ENCODE assay signal across 8 mouse cellular contexts in the genomic region with DNA sequence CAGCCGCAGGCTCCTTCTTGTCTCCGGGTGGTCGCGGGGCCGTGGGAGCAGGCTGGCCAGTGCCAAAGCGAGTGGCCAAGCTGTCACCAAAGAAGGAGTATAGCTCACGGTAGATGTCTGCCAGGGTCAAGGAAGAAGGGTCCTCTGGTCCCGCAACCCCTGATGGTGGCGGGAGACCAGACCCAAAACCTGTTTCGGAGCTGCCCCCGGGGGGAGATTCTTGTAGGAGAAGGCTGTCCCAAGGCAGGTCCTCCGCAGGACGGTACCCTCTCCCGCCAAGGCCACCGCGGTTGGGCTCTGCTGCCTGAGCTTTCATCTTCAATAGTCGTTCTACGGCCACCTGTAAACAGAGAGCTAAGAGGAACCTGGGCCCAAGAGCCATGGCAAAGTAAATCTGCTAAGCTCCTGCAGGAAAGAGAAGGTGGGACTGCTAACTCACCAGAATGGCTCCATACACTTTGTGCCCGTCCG. TPM values are rescaled to one million over a fixed set of nuclear protein-coding genes. Genes with fewer than 3 reads are reported as not detected.
DNase-seq lines count a peak whose midpoint lies in the region; ATAC-seq and TF ChIP-seq lines count a peak whose summit lies in the region.

No protein-coding gene starts in this region.

- peaks cover 6% of the 10 kb centered on the region; the same call in 1 of the 2 replicates for H3K4me1 ChIP-seq in forebrain, embryonic 11.5 days (replicated peaks; ENCODE audit: control insufficient read depth, insufficient read depth, low read length)
- peaks cover 32% of the 10 kb centered on the region for H3K4me1 ChIP-seq in limb, embryonic 12.5 days (replicated peaks)
- peaks cover 16% of the 10 kb centered on the region for H3K4me1 ChIP-seq in olfactory bulb, adult 2 months (ENCODE audit: control insufficient read depth, insufficient read depth, low read length)

- H3K27me3 ChIP-seq in forebrain, embryonic 11.5 days (ENCODE audit: control insufficient read depth, insufficient read depth, low read length) = no peaks in the 10 kb centered on the region
- H3K27me3 ChIP-seq in limb, embryonic 12.5 days = no peaks in the 10 kb centered on the region

- no peak for TF ChIP-seq CTCF in left cerebral cortex, adult 2 months (IDR thresholded peaks at IDR 0.05)
- no peak for TF ChIP-seq CTCF in olfactory bulb, adult 2 months (IDR thresholded peaks at IDR 0.05; ENCODE audit: insufficient read depth, low read depth, low read length)

- intact Hi-C loops in left cerebral cortex, adult 2 months (cut with DNase I) = loop anchor here (1.0 to 2.0 kb wide), 2 partner anchors 18 to 44 kb away; partner anchors contain the start of genes Nxf1 and Ttc9c
- intact Hi-C loops in left cerebral cortex, postnatal 4 days (cut with DNase I) = no loop called here

- H3K4me2 ChIP-seq in forebrain, embryonic 11.5 days (ENCODE audit: low read depth, low read length, severe bottlenecking) = peak overlapping the region; percentile 96
- peak overlapping the region; percentile 94 for H3K4me2 ChIP-seq in limb, embryonic 12.5 days

- no peak for TF ChIP-seq POLR2A in olfactory bulb, adult 2 months (IDR thresholded peaks at IDR 0.05; ENCODE audit: insufficient read depth, low read depth, low read length)

- no peak for ATAC-seq in forebrain, embryonic 11.5 days (replicated peaks; ENCODE audit: low FRiP score)
- ATAC-seq in limb, embryonic 12.5 days (ENCODE audit: insufficient number of reproducible peaks, insufficient read depth, low FRiP score, low TSS enrichment, low read depth) = peak; percentile 22; the same call in 1 of the 2 replicates

- peak overlapping the region; percentile 97 for H3K27ac ChIP-seq in left cerebral cortex, adult 2 months
- H3K27ac ChIP-seq in forebrain, embryonic 11.5 days (ENCODE audit: low read depth, low read length) = peak overlapping the region; percentile 93
- peak overlapping the region; percentile 99 for H3K27ac ChIP-seq in limb, embryonic 12.5 days
- H3K27ac ChIP-seq in olfactory bulb, adult 2 months (ENCODE audit: insufficient read depth, low read depth, low read length) = peak overlapping the region; percentile 88

- peak overlapping the region; percentile 82 for H3K9ac ChIP-seq in forebrain, embryonic 11.5 days (ENCODE audit: low read length)
- peak overlapping the region; percentile 93 for H3K9ac ChIP-seq in limb, embryonic 12.5 days (replicated peaks)

- no peaks in the 10 kb centered on the region for H3K9me3 ChIP-seq in forebrain, embryonic 11.5 days (ENCODE audit: control insufficient read depth, low read length)
- H3K9me3 ChIP-seq in limb, embryonic 12.5 days = no peaks in the 10 kb centered on the region

- peaks cover 3% of the 10 kb centered on the region for H3K36me3 ChIP-seq in forebrain, embryonic 11.5 days (ENCODE audit: control insufficient read depth, insufficient read depth, low read length)
- peaks cover 53% of the 10 kb centered on the region for H3K36me3 ChIP-seq in limb, embryonic 12.5 days

- H3K4me3 ChIP-seq in left cerebral cortex, adult 2 months = peak overlapping the region; percentile 80
- peak overlapping the region; percentile 68 for H3K4me3 ChIP-seq in forebrain, embryonic 11.5 days (ENCODE audit: low read depth, low read length)
- peak overlapping the region; percentile 75 for H3K4me3 ChIP-seq in limb, embryonic 12.5 days (replicated peaks)
- peak overlapping the region; percentile 91 for H3K4me3 ChIP-seq in olfactory bulb, adult 2 months (ENCODE audit: insufficient read depth, low read depth, low read length)

- no peak for DNase-seq in left cerebral cortex, adult 2 months (ENCODE audit: extremely low spot score in 1 of 2, low spot score in 2 of 2)
- DNase-seq in left cerebral cortex, postnatal 4 days = no peak
- DNase-seq in adrenal gland, postnatal 14 days = peak; percentile 66
- DNase-seq in forebrain, embryonic 11.5 days (ENCODE audit: low spot score) = peak; percentile 57
- DNase-seq in layer of hippocampus, postnatal 36 days = no peak
- no peak for DNase-seq in right cerebral cortex, postnatal 14 days

- 6% methylated on average over 20 of the region's 20 CpGs for WGBS in forebrain, embryonic 11.5 days
- 7% methylated on average over 20 of the region's 20 CpGs for WGBS in limb, embryonic 12.5 days
- WGBS in olfactory bulb, adult 2 months = 3% methylated on average over 20 of the region's 20 CpGs

RNA-seq across cellular contexts. Expression of gene Tmem179b, which starts 0.7 kb away (rescaled TPM):
- 1 to 10 TPM; 8.2 to 8.7 TPM for total RNA-seq in left cerebral cortex, adult 2 months (2021)
- 1 to 10 TPM; 8.2 to 9.2 TPM for total RNA-seq in left cerebral cortex, postnatal 4 days (2021)
- total RNA-seq in adrenal gland, postnatal 14 days (2021) = 44.7 and 45.9 TPM in 2 replicates
- 38.9 and 49.8 TPM in 2 replicates for polyA plus RNA-seq in forebrain, embryonic 11.5 days (2014; fragmentation: Nextera tagmentation; extraction: Ambion mirVana)
- polyA plus RNA-seq in limb, embryonic 12.5 days (2016; fragmentation: Nextera tagmentation; extraction: Ambion mirVana) = 50.2 and 51.5 TPM in 2 replicates
- polyA plus RNA-seq in olfactory bulb, adult 2 months (2012; ENCODE audit: insufficient read depth, insufficient read length, low replicate concordance, missing spikeins) = not detected in 2 replicates
- 1 to 10 TPM; 9.4 to 9.9 TPM for total RNA-seq in layer of hippocampus, postnatal 36 days (2021)

RNA-seq across cellular contexts. Expression of gene Tmem223, which starts 4.2 kb away (rescaled TPM):
- total RNA-seq in left cerebral cortex, adult 2 months (2021) = 10 to 100 TPM; 63.8 to 66.8 TPM
- total RNA-seq in left cerebral cortex, postnatal 4 days (2021) = 100 to 1,000 TPM in 1 of 2 experiments, 10 to 100 TPM in 1; 96.5 to 102 TPM
- 102 and 111 TPM in 2 replicates for total RNA-seq in adrenal gland, postnatal 14 days (2021)
- 181 and 182 TPM in 2 replicates for polyA plus RNA-seq in forebrain, embryonic 11.5 days (2014; fragmentation: Nextera tagmentation; extraction: Ambion mirVana)
- polyA plus RNA-seq in limb, embryonic 12.5 days (2016; fragmentation: Nextera tagmentation; extraction: Ambion mirVana) = 206 and 215 TPM in 2 replicates
- polyA plus RNA-seq in olfactory bulb, adult 2 months (2012; ENCODE audit: insufficient read depth, insufficient read length, low replicate concordance, missing spikeins) = not detected in 2 replicates
- total RNA-seq in layer of hippocampus, postnatal 36 days (2021) = 10 to 100 TPM; 79.7 to 86.2 TPM

RNA-seq across cellular contexts. Expression of gene Taf6l, which starts 11.2 kb away (rescaled TPM):
- 10 to 100 TPM; 13.1 to 14.3 TPM for total RNA-seq in left cerebral cortex, adult 2 months (2021)
- total RNA-seq in left cerebral cortex, postnatal 4 days (2021) = 10 to 100 TPM; 24.9 to 29.4 TPM
- 15.2 and 18.2 TPM in 2 replicates for total RNA-seq in adrenal gland, postnatal 14 days (2021)
- 30.9 and 36.7 TPM in 2 replicates for polyA plus RNA-seq in forebrain, embryonic 11.5 days (2014; fragmentation: Nextera tagmentation; extraction: Ambion mirVana)
- 38.8 and 41.8 TPM in 2 replicates for polyA plus RNA-seq in limb, embryonic 12.5 days (2016; fragmentation: Nextera tagmentation; extraction: Ambion mirVana)
- not detected in 2 replicates for polyA plus RNA-seq in olfactory bulb, adult 2 months (2012; ENCODE audit: insufficient read depth, insufficient read length, low replicate concordance, missing spikeins)
- total RNA-seq in layer of hippocampus, postnatal 36 days (2021) = 10 to 100 TPM; 12.2 to 13.8 TPM

RNA-seq across cellular contexts. Expression of gene Nxf1, which starts 18.1 kb away (rescaled TPM):
- total RNA-seq in left cerebral cortex, adult 2 months (2021) = 10 to 100 TPM; 90.2 to 98.8 TPM
- 100 to 1,000 TPM; 105 to 110 TPM for total RNA-seq in left cerebral cortex, postnatal 4 days (2021)
- 110 and 120 TPM in 2 replicates for total RNA-seq in adrenal gland, postnatal 14 days (2021)
- 238 and 247 TPM in 2 replicates for polyA plus RNA-seq in forebrain, embryonic 11.5 days (2014; fragmentation: Nextera tagmentation; extraction: Ambion mirVana)
- polyA plus RNA-seq in limb, embryonic 12.5 days (2016; fragmentation: Nextera tagmentation; extraction: Ambion mirVana) = 219 and 237 TPM in 2 replicates
- not detected in 2 replicates for polyA plus RNA-seq in olfactory bulb, adult 2 months (2012; ENCODE audit: insufficient read depth, insufficient read length, low replicate concordance, missing spikeins)
- total RNA-seq in layer of hippocampus, postnatal 36 days (2021) = 100 to 1,000 TPM in 1 of 2 experiments, 10 to 100 TPM in 1; 99.8 to 119 TPM

RNA-seq across cellular contexts. Expression of gene Polr2g, which starts 23.4 kb away (rescaled TPM):
- 100 to 1,000 TPM in 1 of 2 experiments, 10 to 100 TPM in 1; 96.6 to 105 TPM for total RNA-seq in left cerebral cortex, adult 2 months (2021)
- total RNA-seq in left cerebral cortex, postnatal 4 days (2021) = 10 to 100 TPM; 87.2 to 92.3 TPM
- total RNA-seq in adrenal gland, postnatal 14 days (2021) = 85.2 and 89.1 TPM in 2 replicates
- polyA plus RNA-seq in forebrain, embryonic 11.5 days (2014; fragmentation: Nextera tagmentation; extraction: Ambion mirVana) = 151 and 156 TPM in 2 replicates
- 174 and 189 TPM in 2 replicates for polyA plus RNA-seq in limb, embryonic 12.5 days (2016; fragmentation: Nextera tagmentation; extraction: Ambion mirVana)
- not detected in 2 replicates for polyA plus RNA-seq in olfactory bulb, adult 2 months (2012; ENCODE audit: insufficient read depth, insufficient read length, low replicate concordance, missing spikeins)
- total RNA-seq in layer of hippocampus, postnatal 36 days (2021) = 100 to 1,000 TPM; 113 to 115 TPM

Comparison
In these comparisons a context has a peak if more than half of its experiments do, and no peak if none do; other contexts are left out.
1. DNase-seq: peak in adrenal gland, postnatal 14 days (single experiment) and forebrain, embryonic 11.5 days (single experiment); none in left cerebral cortex, adult 2 months (0 of 2), left cerebral cortex, postnatal 4 days (single experiment), layer of hippocampus, postnatal 36 days (0 of 2) and right cerebral cortex, postnatal 14 days (single experiment).
2. Peak in every context shown above with its lines, with median percentiles within 50 percentile points of each other: H3K27ac ChIP-seq and H3K4me3 ChIP-seq.